Mouse (Mus musculus): ENCODE measurements at regions not wholly inside any gene's neighbourhood (a gene's known extent, or its start where the extent isn't known, plus 50 kb on each side); places are given as distances from the start of the nearest gene placed in this dataset.

- Histone ChIP-seq H3K4me2 (no peak overlapping the region), H3K9me3 (replicated peaks) (no peaks in the 10 kb centered on the region), H3K27me3 (no peaks in the 10 kb centered on the region), H3K4me3 (replicated peaks) (no peak overlapping the region), H3K9ac (no peak overlapping the region), H3K4me1 (replicated peaks) (no peaks in the 10 kb centered on the region), H3K27ac (no peak overlapping the region), H3K36me3 (no peaks in the 10 kb centered on the region)
- DNase-seq (no peak), ATAC-seq (ENCODE audit: low read depth) (no peak)
- 60% methylated on average over 3 of the region's 3 CpGs for WGBS (ENCODE audit: insufficient replicate concordance)
Observed at GRCm38 (mm10) chr10:37360985-37361384, 222.3 kb upstream of the Marcks start.

GRCm38 (mm10) chr10:37358900-37359299 lies 220.2 kb upstream of the Marcks start:
- no peak overlapping the region for H3K9ac ChIP-seq
- ATAC-seq (ENCODE audit: low read depth) (no peak), DNase-seq (no peak)
- no peaks in the 10 kb centered on the region for H3K27me3 ChIP-seq
- H3K4me3 ChIP-seq (replicated peaks), result no peak overlapping the region
- no peak overlapping the region for H3K27ac ChIP-seq
- no peaks in the 10 kb centered on the region for H3K4me1 ChIP-seq (replicated peaks)
- H3K4me2 ChIP-seq, result no peak overlapping the region
- no peaks in the 10 kb centered on the region for H3K36me3 ChIP-seq
- no peaks in the 10 kb centered on the region for H3K9me3 ChIP-seq (replicated peaks)

- WGBS (ENCODE audit: insufficient replicate concordance), result 71% methylated on average over 5 of the region's 5 CpGs
- H3K9ac ChIP-seq, result no peak overlapping the region
- H3K27me3 ChIP-seq, result no peaks in the 10 kb centered on the region
- H3K9me3 ChIP-seq (replicated peaks), result no peaks in the 10 kb centered on the region
- ATAC-seq (ENCODE audit: low read depth) (no peak), DNase-seq (no peak)
- no peak overlapping the region for H3K4me3 ChIP-seq (replicated peaks)
- no peaks in the 10 kb centered on the region for H3K36me3 ChIP-seq
- no peak overlapping the region for H3K27ac ChIP-seq
- H3K4me1 ChIP-seq (replicated peaks), result no peaks in the 10 kb centered on the region
- no peak overlapping the region for H3K4me2 ChIP-seq
Observed at GRCm38 (mm10) chr10:37358334-37358733, 219.6 kb upstream of the Marcks start.

- Histone ChIP-seq H3K36me3 (no peaks in the 10 kb centered on the region), H3K27me3 (no peaks in the 10 kb centered on the region), H3K4me3 (replicated peaks) (no peak overlapping the region), H3K4me2 (no peak overlapping the region), H3K9ac (no peak overlapping the region), H3K9me3 (replicated peaks) (no peaks in the 10 kb centered on the region), H3K4me1 (replicated peaks) (no peaks in the 10 kb centered on the region), H3K27ac (no peak overlapping the region)
- WGBS (ENCODE audit: insufficient replicate concordance), result 68% methylated on average over 6 of the region's 6 CpGs
- ATAC-seq (ENCODE audit: low read depth), result no peak
- DNase-seq, result no peak
Observed at GRCm38 (mm10) chr10:37357304-37358060, 218.8 kb upstream of the Marcks start.

- ATAC-seq (ENCODE audit: low read depth), result no peak
- DNase-seq, result no peak
Observed at GRCm38 (mm10) chr10:37349261-37349660, 210.5 kb upstream of the Marcks start.

GRCm38 (mm10) chr10:37348416-37348815 lies 209.7 kb upstream of the Marcks start:
- Histone ChIP-seq H3K4me3 (replicated peaks) (no peak overlapping the region), H3K4me2 (no peak overlapping the region), H3K9ac (no peak overlapping the region), H3K27ac (no peak overlapping the region), H3K9me3 (replicated peaks) (no peaks in the 10 kb centered on the region), H3K27me3 (no peaks in the 10 kb centered on the region), H3K4me1 (replicated peaks) (no peaks in the 10 kb centered on the region), H3K36me3 (no peaks in the 10 kb centered on the region)
- ATAC-seq (ENCODE audit: low read depth), result no peak
- DNase-seq, result no peak
- 43% methylated on average over 3 of the region's 3 CpGs for WGBS (ENCODE audit: insufficient replicate concordance)

More at GRCm38 (mm10) chr10:37349261-37349660, 210.5 kb upstream of the Marcks start:
- Histone ChIP-seq H3K9ac (no peak overlapping the region), H3K4me2 (no peak overlapping the region), H3K27ac (no peak overlapping the region), H3K4me3 (replicated peaks) (no peak overlapping the region), H3K9me3 (replicated peaks) (no peaks in the 10 kb centered on the region), H3K4me1 (replicated peaks) (no peaks in the 10 kb centered on the region), H3K27me3 (no peaks in the 10 kb centered on the region), H3K36me3 (no peaks in the 10 kb centered on the region)
- 47% methylated on average over 1 of the region's 1 CpGs for WGBS (ENCODE audit: insufficient replicate concordance)

GRCm38 (mm10) chr10:37347661-37348060 lies 208.9 kb upstream of the Marcks start:
- Histone ChIP-seq H3K36me3 (no peaks in the 10 kb centered on the region), H3K27ac (no peak overlapping the region), H3K4me1 (replicated peaks) (no peaks in the 10 kb centered on the region), H3K27me3 (no peaks in the 10 kb centered on the region), H3K4me2 (no peak overlapping the region), H3K4me3 (replicated peaks) (no peak overlapping the region), H3K9ac (no peak overlapping the region), H3K9me3 (replicated peaks) (no peaks in the 10 kb centered on the region)
- ATAC-seq (ENCODE audit: low read depth) (no peak), DNase-seq (no peak)
- WGBS (ENCODE audit: insufficient replicate concordance), result 66% methylated on average over 3 of the region's 3 CpGs

- no peaks in the 10 kb centered on the region for H3K36me3 ChIP-seq
- DNase-seq, result no peak
Observed at GRCm38 (mm10) chr10:37342675-37343074, 204.0 kb upstream of the Marcks start.

GRCm38 (mm10) chr10:37339658-37340057 lies 200.9 kb upstream of the Marcks start:
- WGBS (ENCODE audit: insufficient replicate concordance), result 68% methylated on average over 3 of the region's 3 CpGs
- no peak overlapping the region for H3K9ac ChIP-seq
- H3K4me2 ChIP-seq, result no peak overlapping the region
- no peaks in the 10 kb centered on the region for H3K27me3 ChIP-seq
- H3K4me1 ChIP-seq (replicated peaks), result 0 out of 2 replicates have a peak, but pooled peaks cover 8% of the 10 kb centered on the region
- no peak for ATAC-seq (ENCODE audit: low read depth)
- no peak overlapping the region for H3K27ac ChIP-seq
- no peaks in the 10 kb centered on the region for H3K36me3 ChIP-seq
- H3K4me3 ChIP-seq (replicated peaks), result no peak overlapping the region
- no peak for DNase-seq
- no peaks in the 10 kb centered on the region for H3K9me3 ChIP-seq (replicated peaks)

More at GRCm38 (mm10) chr10:37342675-37343074, 204.0 kb upstream of the Marcks start:
- Histone ChIP-seq H3K4me1 (replicated peaks) (0 out of 2 replicates have a peak, but pooled peaks cover 2% of the 10 kb centered on the region), H3K27me3 (no peaks in the 10 kb centered on the region), H3K9ac (no peak overlapping the region), H3K9me3 (replicated peaks) (no peaks in the 10 kb centered on the region), H3K27ac (no peak overlapping the region; the same call in 1 of the 2 replicates), H3K4me3 (replicated peaks) (no peak overlapping the region), H3K4me2 (no peak overlapping the region)
- ATAC-seq (ENCODE audit: low read depth), result no peak

- no peaks in the 10 kb centered on the region for H3K27me3 ChIP-seq
- H3K4me2 ChIP-seq, result no peak overlapping the region
- WGBS (ENCODE audit: insufficient replicate concordance), result 44% methylated on average over 4 of the region's 4 CpGs
- H3K9me3 ChIP-seq (replicated peaks), result no peaks in the 10 kb centered on the region
- H3K4me3 ChIP-seq (replicated peaks), result no peak overlapping the region
- ATAC-seq (ENCODE audit: low read depth) (no peak), DNase-seq (no peak)
- H3K9ac ChIP-seq, result no peak overlapping the region
- 0 out of 2 replicates have a peak, but pooled peaks cover 8% of the 10 kb centered on the region for H3K4me1 ChIP-seq (replicated peaks)
- no peak overlapping the region for H3K27ac ChIP-seq
- no peaks in the 10 kb centered on the region for H3K36me3 ChIP-seq
Observed at GRCm38 (mm10) chr10:37338073-37338912, 199.6 kb upstream of the Marcks start.

- H3K27ac ChIP-seq, result no peak overlapping the region
Observed at GRCm38 (mm10) chr10:37337172-37337620, 198.5 kb upstream of the Marcks start.

More at GRCm38 (mm10) chr10:37337172-37337620, 198.5 kb upstream of the Marcks start:
- Histone ChIP-seq H3K4me2 (no peak overlapping the region), H3K36me3 (no peaks in the 10 kb centered on the region), H3K4me1 (replicated peaks) (0 out of 2 replicates have a peak, but pooled peaks cover 8% of the 10 kb centered on the region), H3K9ac (no peak overlapping the region), H3K9me3 (replicated peaks) (no peaks in the 10 kb centered on the region), H3K27me3 (no peaks in the 10 kb centered on the region), H3K4me3 (replicated peaks) (no peak overlapping the region)
- WGBS (ENCODE audit: insufficient replicate concordance), result 6% methylated on average over 3 of the region's 3 CpGs
- ATAC-seq (ENCODE audit: low read depth) (0 out of 2 replicates have a peak, but pooled peaks have one; percentile 43), DNase-seq (no peak)

Measured in liver, embryonic 13.5 days (tissue).